Mouse (Mus musculus): Measurements from ENCODE around the gene Pknox1. TPM values are rescaled to one million over a fixed set of nuclear protein-coding genes. Genes with fewer than 3 reads are reported as not detected.

Pknox1 gene
- polyA plus RNA-seq, 1 experiment: 19.9 TPM

DNA sequence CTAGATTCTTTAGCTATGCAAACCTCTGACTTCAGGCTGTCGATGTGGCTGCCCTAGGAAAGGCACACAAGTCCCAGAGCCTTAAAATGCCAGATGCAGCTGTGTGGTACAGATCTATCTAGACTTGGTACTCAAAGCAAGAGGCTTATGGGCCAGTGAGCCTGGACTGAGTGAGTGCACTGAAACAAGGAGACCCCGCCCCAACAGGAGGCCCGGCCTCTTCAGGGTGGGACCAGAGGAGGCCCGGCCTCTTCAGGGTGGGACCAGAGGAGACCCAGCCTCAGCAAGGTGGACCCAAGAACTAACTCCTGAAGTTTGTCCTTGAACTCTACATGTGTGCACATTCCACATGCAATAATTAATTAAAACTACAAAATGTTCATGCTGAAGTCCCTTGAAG, 78.4 kb downstream of the Pknox1 start:
- peaks cover 4% of the 10 kb centered on the region; the same call in 1 of the 2 replicates for H3K36me3 ChIP-seq (ENCODE audit: control insufficient read depth, insufficient read depth, low read length)
- no peak overlapping the region for H3K27ac ChIP-seq (ENCODE audit: insufficient read depth, low read depth, low read length)
- no peaks in the 10 kb centered on the region for H3K27me3 ChIP-seq (replicated peaks; ENCODE audit: control insufficient read depth, insufficient read depth, low read length)
- DNase-seq: no peak
- 62% methylated on average over 4 of the region's 4 CpGs for WGBS
- TF ChIP-seq POLR2A (IDR thresholded peaks at IDR 0.05; ENCODE audit: low read depth, low read length): no peak
- TF ChIP-seq CTCF (conservative IDR thresholded peaks at IDR 0.05; ENCODE audit: insufficient read depth, insufficient read length, low read depth, low read length): no peak
- peaks cover 2% of the 10 kb centered on the region; the same call in 1 of the 2 replicates for H3K4me1 ChIP-seq (ENCODE audit: control insufficient read depth, insufficient read depth, low read length)
- no peak overlapping the region for H3K4me3 ChIP-seq (ENCODE audit: insufficient read depth, low read depth, low read length)

GRCm38 (mm10) chr17:31646199-31647002, 81.9 kb downstream of the Pknox1 start:
- DNase-seq: no peak
- TF ChIP-seq CTCF (conservative IDR thresholded peaks at IDR 0.05; ENCODE audit: insufficient read depth, insufficient read length, low read depth, low read length) (no peak), POLR2A (IDR thresholded peaks at IDR 0.05; ENCODE audit: low read depth, low read length) (no peak)
- Histone ChIP-seq H3K4me1 (ENCODE audit: control insufficient read depth, insufficient read depth, low read length) (no peaks in the 10 kb centered on the region), H3K36me3 (ENCODE audit: control insufficient read depth, insufficient read depth, low read length) (peaks cover 7% of the 10 kb centered on the region; the same call in 1 of the 2 replicates), H3K27ac (ENCODE audit: insufficient read depth, low read depth, low read length) (no peak overlapping the region), H3K4me3 (ENCODE audit: insufficient read depth, low read depth, low read length) (no peak overlapping the region), H3K27me3 (replicated peaks; ENCODE audit: control insufficient read depth, insufficient read depth, low read length) (no peaks in the 10 kb centered on the region)
- 95% methylated on average over 5 of the region's 5 CpGs for WGBS

DNA sequence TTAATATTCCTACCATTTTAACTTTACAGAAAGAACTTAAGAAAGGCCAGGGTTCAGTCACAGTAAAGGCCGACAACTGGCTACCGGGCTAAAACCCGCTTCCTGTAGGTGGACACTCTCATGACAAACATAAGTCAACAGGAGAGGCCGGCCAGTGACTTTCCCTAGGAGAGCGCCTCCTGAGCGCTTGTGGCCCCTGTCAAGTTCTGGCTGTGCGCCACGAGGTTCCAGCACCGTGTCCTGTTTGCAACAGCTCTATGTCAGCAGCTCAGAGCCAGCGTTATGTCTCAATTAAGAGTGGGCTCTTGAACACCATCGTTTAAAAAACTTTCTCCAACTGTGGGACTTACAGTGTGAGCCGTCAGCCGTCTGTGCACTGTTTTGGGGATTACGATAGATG, 87.6 kb downstream of the Pknox1 start:
- H3K27me3 ChIP-seq (replicated peaks; ENCODE audit: control insufficient read depth, insufficient read depth, low read length): no peaks in the 10 kb centered on the region
- H3K4me3 ChIP-seq (ENCODE audit: insufficient read depth, low read depth, low read length): no peak overlapping the region
- DNase-seq: no peak
- TF ChIP-seq CTCF (conservative IDR thresholded peaks at IDR 0.05; ENCODE audit: insufficient read depth, insufficient read length, low read depth, low read length) (no peak), POLR2A (IDR thresholded peaks at IDR 0.05; ENCODE audit: low read depth, low read length) (no peak)
- H3K27ac ChIP-seq (ENCODE audit: insufficient read depth, low read depth, low read length): no peak overlapping the region
- 78% methylated on average over 14 of the region's 14 CpGs for WGBS
- H3K36me3 ChIP-seq (ENCODE audit: control insufficient read depth, insufficient read depth, low read length): peaks cover 5% of the 10 kb centered on the region; the same call in 1 of the 2 replicates
- peaks cover 10% of the 10 kb centered on the region; the same call in 1 of the 2 replicates for H3K4me1 ChIP-seq (ENCODE audit: control insufficient read depth, insufficient read depth, low read length)

DNA sequence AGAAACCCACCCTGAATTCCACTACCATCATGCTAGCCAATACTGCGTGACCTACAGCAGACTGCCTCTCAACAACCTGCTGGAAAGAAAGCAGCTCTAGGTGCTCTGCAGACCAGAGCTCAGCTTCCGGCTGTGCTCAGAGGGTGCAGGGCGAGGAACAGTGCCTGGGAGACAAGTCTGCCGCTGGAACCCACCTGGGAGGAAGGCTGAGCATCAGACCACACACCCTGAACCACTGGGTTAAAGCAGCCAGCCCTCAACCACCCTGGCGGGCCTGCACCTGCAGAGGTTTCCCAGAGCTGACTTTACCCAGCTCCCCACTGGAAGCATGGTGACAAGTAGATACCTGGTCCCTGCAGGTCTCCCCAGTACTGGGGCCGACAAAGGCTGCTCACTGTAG, 88.7 kb downstream of the Pknox1 start:
- no peak for DNase-seq
- WGBS: 79% methylated on average over 6 of the region's 6 CpGs
- peaks cover 15% of the 10 kb centered on the region; the same call in 1 of the 2 replicates for H3K4me1 ChIP-seq (ENCODE audit: control insufficient read depth, insufficient read depth, low read length)
- peaks cover 2% of the 10 kb centered on the region; the same call in 1 of the 2 replicates for H3K36me3 ChIP-seq (ENCODE audit: control insufficient read depth, insufficient read depth, low read length)
- TF ChIP-seq POLR2A (IDR thresholded peaks at IDR 0.05; ENCODE audit: low read depth, low read length): no peak
- H3K27ac ChIP-seq (ENCODE audit: insufficient read depth, low read depth, low read length): no peak overlapping the region
- H3K27me3 ChIP-seq (replicated peaks; ENCODE audit: control insufficient read depth, insufficient read depth, low read length): no peaks in the 10 kb centered on the region
- no peak overlapping the region for H3K4me3 ChIP-seq (ENCODE audit: insufficient read depth, low read depth, low read length)

GRCm38 (mm10) chr17:31655366-31655765, 90.8 kb downstream of the Pknox1 start:
- no peaks in the 10 kb centered on the region; the same call in 1 of the 2 replicates for H3K36me3 ChIP-seq (ENCODE audit: control insufficient read depth, insufficient read depth, low read length)
- TF ChIP-seq POLR2A (IDR thresholded peaks at IDR 0.05; ENCODE audit: low read depth, low read length) (no peak), CTCF (conservative IDR thresholded peaks at IDR 0.05; ENCODE audit: insufficient read depth, insufficient read length, low read depth, low read length) (no peak)

DNA sequence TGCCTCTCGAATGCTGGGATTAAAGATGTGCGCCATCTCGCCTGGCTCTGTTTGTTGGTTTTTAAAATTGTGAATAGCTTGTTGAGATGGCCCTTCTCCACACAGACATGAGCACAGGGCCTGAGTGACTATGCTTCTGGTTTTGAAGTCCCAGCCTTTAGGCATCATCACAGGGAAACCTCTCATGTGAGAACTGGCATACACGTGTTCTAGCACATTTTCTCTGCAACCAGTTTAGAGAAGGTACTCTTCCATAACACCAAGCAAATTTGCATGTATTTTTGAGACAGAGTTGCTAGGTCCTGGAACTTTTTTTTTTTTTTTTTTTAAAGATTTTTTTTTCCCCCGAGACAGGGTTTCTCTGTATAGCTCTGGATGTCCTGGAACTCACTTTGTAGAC, 92.1 kb downstream of the Pknox1 start:
- Histone ChIP-seq H3K27me3 (replicated peaks; ENCODE audit: control insufficient read depth, insufficient read depth, low read length) (no peaks in the 10 kb centered on the region), H3K4me1 (ENCODE audit: control insufficient read depth, insufficient read depth, low read length) (peaks cover 19% of the 10 kb centered on the region; the same call in 1 of the 2 replicates), H3K4me3 (ENCODE audit: insufficient read depth, low read depth, low read length) (no peak overlapping the region), H3K36me3 (ENCODE audit: control insufficient read depth, insufficient read depth, low read length) (no peaks in the 10 kb centered on the region; the same call in 1 of the 2 replicates), H3K27ac (ENCODE audit: insufficient read depth, low read depth, low read length) (0 out of 2 replicates have a peak overlapping the region, but pooled peaks have one; percentile 8)
- DNase-seq: no peak
- WGBS: 68% methylated on average over 5 of the region's 5 CpGs
- TF ChIP-seq POLR2A (IDR thresholded peaks at IDR 0.05; ENCODE audit: low read depth, low read length) (no peak), CTCF (conservative IDR thresholded peaks at IDR 0.05; ENCODE audit: insufficient read depth, insufficient read length, low read depth, low read length) (no peak)

More at GRCm38 (mm10) chr17:31655366-31655765, 90.8 kb downstream of the Pknox1 start:
- Histone ChIP-seq H3K4me3 (ENCODE audit: insufficient read depth, low read depth, low read length) (no peak overlapping the region), H3K27ac (ENCODE audit: insufficient read depth, low read depth, low read length) (peak overlapping the region; percentile 57), H3K4me1 (ENCODE audit: control insufficient read depth, insufficient read depth, low read length) (peaks cover 19% of the 10 kb centered on the region; the same call in 1 of the 2 replicates), H3K27me3 (replicated peaks; ENCODE audit: control insufficient read depth, insufficient read depth, low read length) (no peaks in the 10 kb centered on the region)
- peak; percentile 72 for DNase-seq
- WGBS: 31% methylated on average over 4 of the region's 4 CpGs

Other genes with a start within 250 kb of the Pknox1 start
- gene Pde9a, start 178.5 kb upstream of the Pknox1 start, polyA plus RNA-seq (2012; rRNA removed): 74.3 and 106 TPM in 2 replicates
- 28.3 and 29.6 TPM in 2 replicates for gene Wdr4, start 44.8 kb upstream of the Pknox1 start, polyA plus RNA-seq (2012; rRNA removed)
- 387 and 475 TPM in 2 replicates for gene Ndufv3, start 44.6 kb upstream of the Pknox1 start, polyA plus RNA-seq (2012; rRNA removed)
- gene Cbs, start 72.5 kb downstream of the Pknox1 start, polyA plus RNA-seq (2012; rRNA removed): 140 and 154 TPM in 2 replicates
- gene U2af1, start 94.2 kb downstream of the Pknox1 start, polyA plus RNA-seq (2012; rRNA removed): 45.0 and 61.3 TPM in 2 replicates
- 0.86 and 0.99 TPM in 2 replicates for gene Cryaa, start 113.1 kb downstream of the Pknox1 start, polyA plus RNA-seq (2012; rRNA removed)

Measured in kidney, adult 2 months (tissue).